Mouse (Mus musculus) heart, embryonic 12.5 days (tissue): ENCODE measurements around the gene Ssh2. TPM values are rescaled to one million over a fixed set of nuclear protein-coding genes. Genes with fewer than 3 reads are reported as not detected.

Source experiments
- ATAC-seq: fragments of 200-750 bp; cut with Nextera tagmentation; 2 replicates; pipeline ENCODE4 v1.8.0; 2017; ENCODE audit warnings: moderate TSS enrichment, moderate library complexity; ENCODE audit not compliant: insufficient number of reproducible peaks, low FRiP score
- H3K27ac ChIP-seq: fragments of 300-500 bp; sonication (generic); 2 replicates; pipeline ENCODE4 v1.5.1; 2016; ENCODE audit warnings: mild to moderate bottlenecking, moderate library complexity; ENCODE audit not compliant: poor library complexity, severe bottlenecking
- H3K27me3 ChIP-seq: fragments of 300-500 bp; sonication (generic); replicated peaks from 2 replicates; pipeline ENCODE4 v1.6.1; 2016; ENCODE audit warnings: mild to moderate bottlenecking, moderate library complexity
- H3K36me3 ChIP-seq: fragments of 300-500 bp; sonication (generic); 2 replicates; pipeline ENCODE4 v1.6.1; 2016; ENCODE audit warnings: mild to moderate bottlenecking, moderate library complexity
- H3K4me1 ChIP-seq: fragments of 300-500 bp; sonication (generic); replicated peaks from 2 replicates; pipeline ENCODE4 v1.6.1; 2016; ENCODE audit warnings: mild to moderate bottlenecking
- H3K4me2 ChIP-seq: fragments of 300-500 bp; sonication (generic); 2 replicates; pipeline ENCODE4 v1.6.1; 2016; ENCODE audit warnings: mild to moderate bottlenecking, moderate library complexity
- H3K4me3 ChIP-seq: fragments of 300-500 bp; sonication (generic); 2 replicates; pipeline ENCODE4 v1.5.1; 2016; ENCODE audit warnings: mild to moderate bottlenecking
- H3K9ac ChIP-seq: fragments of 300-500 bp; sonication (generic); 2 replicates; pipeline ENCODE4 v1.6.1; 2016; ENCODE audit warnings: mild to moderate bottlenecking, moderate library complexity
- H3K9me3 ChIP-seq: fragments of 300-500 bp; sonication (generic); replicated peaks from 2 replicates; pipeline ENCODE4 v1.6.1; 2016; ENCODE audit warnings: mild to moderate bottlenecking, moderate library complexity
- whole genome bisulfite sequencing: fragments of 180-500 bp; shearing (Covaris S2); methylation state at CpG from one replicate; pipeline ENCODE4 v1.1.7; 2016; 5-methylcytosine and 5-hydroxymethylcytosine counted together
- polyA plus RNA-seq: library from polyadenylated mRNA; unstranded; fragments of >200 nt; fragmentation: Nextera tagmentation; extraction: Ambion mirVana; gene quantifications from 2 replicates; pipeline ENCODE4 v1.2.1, GENCODE M21; 2016

Gene Ssh2
- polyA plus RNA-seq, 1 experiment from 2014 or later = 29.8 TPM

DNA sequence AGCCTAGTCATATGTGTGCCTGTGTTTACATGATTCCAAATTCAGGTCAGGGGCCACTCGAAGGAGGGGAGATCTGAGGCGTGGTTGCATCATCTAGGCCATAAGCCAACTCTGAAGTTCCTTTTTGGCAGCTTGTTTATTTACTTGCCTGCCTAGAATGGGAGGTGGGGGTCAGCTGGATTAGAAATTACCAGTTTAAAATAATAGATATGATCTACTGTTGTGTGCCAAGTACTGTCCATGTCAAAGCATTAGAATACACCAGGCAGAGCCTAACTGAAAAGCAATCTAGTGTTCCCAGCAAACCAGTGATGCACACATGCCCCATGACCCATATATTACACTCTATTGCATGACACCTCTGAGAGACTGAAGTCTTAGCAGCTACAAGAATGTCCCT is 228.9 kb downstream of the Ssh2 start:
- peaks cover 37% of the 10 kb centered on the region for H3K4me1 ChIP-seq
- WGBS = 64% methylated on average over 2 of the region's 2 CpGs
- H3K27ac ChIP-seq = no peak overlapping the region; the same call in 1 of the 2 replicates
- no peak for ATAC-seq
- H3K27me3 ChIP-seq = no peaks in the 10 kb centered on the region
- no peak overlapping the region for H3K4me3 ChIP-seq
- no peaks in the 10 kb centered on the region for H3K9me3 ChIP-seq
- H3K9ac ChIP-seq = no peak overlapping the region
- peaks cover 44% of the 10 kb centered on the region for H3K36me3 ChIP-seq
- no peak overlapping the region for H3K4me2 ChIP-seq

DNA sequence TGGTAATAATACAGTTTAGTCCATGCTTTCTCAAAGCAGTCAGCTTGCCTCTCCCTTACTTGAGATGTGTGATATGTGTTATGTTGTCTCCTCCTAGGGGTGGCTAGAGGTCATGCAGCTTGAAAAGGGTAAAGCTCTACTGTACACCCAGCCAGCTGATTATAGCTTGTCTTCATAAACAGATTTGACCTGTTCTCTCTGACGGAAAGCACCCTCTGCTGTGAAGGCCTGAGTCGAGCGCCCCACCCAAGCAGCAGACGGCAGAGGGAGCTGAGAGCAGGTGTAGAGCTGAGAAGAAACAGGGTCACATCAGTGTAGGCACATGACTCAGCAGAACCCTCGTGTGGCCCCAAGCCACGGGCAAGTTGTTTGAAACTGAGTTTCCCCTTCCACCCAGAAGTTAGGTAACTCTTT is 230.5 kb downstream of the Ssh2 start:
- H3K4me2 ChIP-seq = no peak overlapping the region
- no peak overlapping the region for H3K27ac ChIP-seq
- no peaks in the 10 kb centered on the region for H3K27me3 ChIP-seq
- WGBS = 23% methylated on average over 6 of the region's 6 CpGs
- H3K4me1 ChIP-seq = peaks cover 33% of the 10 kb centered on the region
- peak; percentile 81 for ATAC-seq
- no peak overlapping the region for H3K4me3 ChIP-seq
- H3K9me3 ChIP-seq = no peaks in the 10 kb centered on the region
- H3K36me3 ChIP-seq = peaks cover 44% of the 10 kb centered on the region
- H3K9ac ChIP-seq = no peak overlapping the region

DNA sequence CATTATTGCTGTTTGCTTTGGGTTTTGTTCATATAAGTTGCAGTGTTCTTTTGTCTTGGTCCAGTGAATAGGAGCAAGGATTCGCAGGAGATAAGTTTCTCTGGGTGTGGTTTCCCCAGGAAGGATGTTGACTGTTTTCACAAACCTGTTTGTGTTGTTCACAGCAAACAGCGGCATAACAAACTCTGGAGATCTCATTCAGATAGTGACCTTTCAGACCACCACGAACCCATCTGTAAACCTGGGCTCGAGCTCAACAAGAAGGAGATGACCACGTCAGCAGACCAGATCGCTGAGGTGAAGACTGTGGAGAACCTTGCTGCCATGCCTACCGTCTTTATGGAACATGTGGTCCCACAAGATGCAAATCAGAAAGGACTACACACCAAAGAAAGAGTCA is 233.1 kb downstream of the Ssh2 start:
- Histone ChIP-seq H3K4me1 (peaks cover 19% of the 10 kb centered on the region), H3K9ac (no peak overlapping the region), H3K9me3 (no peaks in the 10 kb centered on the region), H3K4me2 (no peak overlapping the region), H3K4me3 (no peak overlapping the region), H3K27ac (no peak overlapping the region), H3K36me3 (peaks cover 47% of the 10 kb centered on the region), H3K27me3 (no peaks in the 10 kb centered on the region)
- 81% methylated on average over 7 of the region's 7 CpGs for WGBS
- no peak for ATAC-seq

DNA sequence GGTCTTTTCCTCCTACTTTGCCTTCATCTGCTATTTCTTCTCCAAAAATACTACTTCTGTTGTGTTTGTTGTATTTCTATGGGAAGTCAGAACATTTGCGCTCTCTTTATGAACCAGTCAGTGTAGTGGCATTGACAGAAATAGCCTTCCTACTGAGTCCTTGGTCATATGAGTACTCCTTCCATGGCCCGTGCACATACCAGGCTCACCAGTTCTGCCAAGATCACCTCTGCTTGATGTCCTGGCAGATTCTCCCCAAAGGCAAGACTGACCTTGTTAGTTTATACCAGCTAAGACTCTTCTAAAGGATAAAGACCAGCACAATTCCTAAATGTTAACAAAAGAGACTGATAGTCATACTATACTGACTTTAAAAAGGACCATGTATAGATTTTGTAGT is 235.6 kb downstream of the Ssh2 start:
- H3K27ac ChIP-seq = no peak overlapping the region
- no peak overlapping the region for H3K4me3 ChIP-seq
- WGBS = 74% methylated on average over 2 of the region's 2 CpGs
- H3K36me3 ChIP-seq = peaks cover 62% of the 10 kb centered on the region
- H3K9me3 ChIP-seq = no peaks in the 10 kb centered on the region
- H3K27me3 ChIP-seq = no peaks in the 10 kb centered on the region
- no peak overlapping the region for H3K9ac ChIP-seq
- ATAC-seq = no peak
- no peak overlapping the region for H3K4me2 ChIP-seq
- H3K4me1 ChIP-seq = peaks cover 9% of the 10 kb centered on the region

DNA sequence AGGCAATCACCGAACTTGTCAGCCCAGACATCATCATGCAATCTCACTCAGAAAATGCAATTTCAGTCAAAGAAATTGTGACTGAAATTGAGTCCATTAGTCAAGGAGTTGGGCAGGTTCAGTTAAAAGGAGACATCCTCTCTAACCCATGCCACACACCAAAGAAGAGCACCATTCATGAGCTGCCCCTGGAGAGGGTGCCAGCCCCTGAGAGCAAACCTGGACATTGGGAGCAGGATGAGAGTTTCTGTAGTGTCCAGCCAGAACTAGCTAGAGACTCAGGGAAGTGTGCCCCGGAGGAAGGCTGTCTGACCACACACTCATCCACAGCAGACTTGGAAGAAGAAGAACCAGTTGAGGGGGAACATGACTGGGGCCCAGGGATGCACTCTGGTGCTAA is 237.3 kb downstream of the Ssh2 start:
- no peak for ATAC-seq
- peaks cover 69% of the 10 kb centered on the region for H3K36me3 ChIP-seq
- no peaks in the 10 kb centered on the region for H3K9me3 ChIP-seq
- H3K4me3 ChIP-seq = no peak overlapping the region
- peaks cover 10% of the 10 kb centered on the region for H3K4me1 ChIP-seq
- H3K4me2 ChIP-seq = no peak overlapping the region
- H3K9ac ChIP-seq = no peak overlapping the region
- H3K27me3 ChIP-seq = no peaks in the 10 kb centered on the region
- no peak overlapping the region for H3K27ac ChIP-seq
- WGBS = 90% methylated on average over 2 of the region's 2 CpGs

DNA sequence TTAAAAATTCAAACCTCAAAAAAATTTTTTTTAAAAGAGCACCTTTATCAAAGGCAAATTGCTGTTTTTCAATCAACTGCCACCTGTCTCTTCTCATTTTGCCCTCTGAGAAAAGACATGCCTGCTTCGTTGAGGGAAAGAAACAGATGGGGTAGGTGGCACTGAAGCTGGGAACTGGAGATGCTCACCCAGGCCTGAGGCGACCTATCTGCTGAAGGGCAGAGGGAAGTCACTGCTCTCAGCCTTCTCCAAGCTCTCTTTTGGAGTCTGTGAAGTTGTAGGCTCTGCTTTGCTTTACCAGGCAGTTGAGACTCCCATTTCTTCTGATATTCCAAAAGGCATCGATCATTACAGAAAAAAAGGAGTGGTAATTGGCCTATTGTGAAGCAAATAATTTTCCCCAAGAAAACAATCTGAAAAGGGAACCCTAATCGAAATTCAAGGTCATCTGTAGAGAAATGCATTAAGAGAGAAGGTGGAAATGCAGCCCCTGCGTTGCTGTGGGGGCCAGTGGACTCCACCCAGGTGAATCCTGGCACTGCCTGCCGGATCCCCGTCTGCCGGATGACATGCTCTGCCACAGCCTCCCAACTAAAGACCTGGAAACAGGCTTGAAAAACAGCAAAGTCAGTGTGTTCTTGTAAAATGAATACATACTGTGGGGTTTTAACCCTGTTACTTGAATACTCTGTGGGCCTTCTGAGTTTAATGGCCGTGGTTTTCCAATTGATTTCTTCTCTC is 239.9 kb downstream of the Ssh2 start:
- H3K36me3 ChIP-seq = peaks cover 51% of the 10 kb centered on the region
- no peak overlapping the region for H3K27ac ChIP-seq
- H3K27me3 ChIP-seq = peaks cover 4% of the 10 kb centered on the region; the same call in 1 of the 2 replicates
- no peak overlapping the region for H3K9ac ChIP-seq
- WGBS = 84% methylated on average over 9 of the region's 9 CpGs
- no peaks in the 10 kb centered on the region for H3K9me3 ChIP-seq
- no peak overlapping the region for H3K4me2 ChIP-seq
- H3K4me3 ChIP-seq = no peak overlapping the region
- ATAC-seq = no peak
- peaks cover 10% of the 10 kb centered on the region for H3K4me1 ChIP-seq

DNA sequence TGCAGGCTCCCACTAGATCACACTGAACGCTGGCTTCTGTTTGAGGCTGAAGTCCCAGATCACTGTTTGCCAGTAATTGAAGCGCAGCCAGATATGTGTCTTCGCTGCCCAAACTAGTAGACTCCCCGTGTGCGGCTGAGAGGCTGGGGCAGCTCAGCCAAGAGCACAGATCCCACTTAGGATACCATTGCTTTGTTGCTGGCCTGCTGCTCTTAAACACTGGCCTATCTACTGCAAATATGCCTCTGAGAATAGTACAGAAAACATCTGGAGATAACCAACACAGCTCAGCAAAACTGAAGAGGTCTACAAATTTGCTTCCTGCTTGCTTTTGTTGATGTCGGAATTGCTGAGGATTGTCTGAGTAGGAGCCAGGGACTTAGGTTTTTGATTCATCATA is 240.8 kb downstream of the Ssh2 start:
- Histone ChIP-seq H3K9ac (no peak overlapping the region), H3K9me3 (no peaks in the 10 kb centered on the region), H3K36me3 (peaks cover 48% of the 10 kb centered on the region), H3K4me1 (peaks cover 20% of the 10 kb centered on the region), H3K27ac (peak overlapping the region; percentile 0; the same call in 1 of the 2 replicates), H3K4me3 (no peak overlapping the region), H3K27me3 (peaks cover 8% of the 10 kb centered on the region; the same call in 1 of the 2 replicates), H3K4me2 (no peak overlapping the region)
- no peak for ATAC-seq
- 34% methylated on average over 6 of the region's 6 CpGs for WGBS

DNA sequence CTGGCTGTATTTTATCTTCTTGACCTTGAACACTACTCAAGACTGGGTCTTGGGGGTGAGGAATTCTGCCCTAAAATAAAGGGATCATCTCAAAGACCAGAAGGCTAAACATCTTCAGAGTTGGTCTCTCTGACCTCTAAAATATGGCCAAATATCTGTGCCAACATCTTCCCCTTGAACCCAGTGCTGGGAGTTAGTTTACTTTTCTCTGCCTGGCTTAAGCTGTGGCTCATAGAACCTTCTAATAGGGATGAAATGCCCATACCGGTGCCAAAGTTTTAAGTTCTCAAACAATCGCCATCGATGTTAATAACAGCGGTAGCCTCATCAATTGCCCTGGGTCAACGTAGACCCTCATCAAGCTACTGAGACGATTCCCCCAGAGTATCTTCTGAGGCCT is 245.8 kb downstream of the Ssh2 start:
- ATAC-seq = no peak
- H3K4me1 ChIP-seq = peaks cover 54% of the 10 kb centered on the region

DNA sequence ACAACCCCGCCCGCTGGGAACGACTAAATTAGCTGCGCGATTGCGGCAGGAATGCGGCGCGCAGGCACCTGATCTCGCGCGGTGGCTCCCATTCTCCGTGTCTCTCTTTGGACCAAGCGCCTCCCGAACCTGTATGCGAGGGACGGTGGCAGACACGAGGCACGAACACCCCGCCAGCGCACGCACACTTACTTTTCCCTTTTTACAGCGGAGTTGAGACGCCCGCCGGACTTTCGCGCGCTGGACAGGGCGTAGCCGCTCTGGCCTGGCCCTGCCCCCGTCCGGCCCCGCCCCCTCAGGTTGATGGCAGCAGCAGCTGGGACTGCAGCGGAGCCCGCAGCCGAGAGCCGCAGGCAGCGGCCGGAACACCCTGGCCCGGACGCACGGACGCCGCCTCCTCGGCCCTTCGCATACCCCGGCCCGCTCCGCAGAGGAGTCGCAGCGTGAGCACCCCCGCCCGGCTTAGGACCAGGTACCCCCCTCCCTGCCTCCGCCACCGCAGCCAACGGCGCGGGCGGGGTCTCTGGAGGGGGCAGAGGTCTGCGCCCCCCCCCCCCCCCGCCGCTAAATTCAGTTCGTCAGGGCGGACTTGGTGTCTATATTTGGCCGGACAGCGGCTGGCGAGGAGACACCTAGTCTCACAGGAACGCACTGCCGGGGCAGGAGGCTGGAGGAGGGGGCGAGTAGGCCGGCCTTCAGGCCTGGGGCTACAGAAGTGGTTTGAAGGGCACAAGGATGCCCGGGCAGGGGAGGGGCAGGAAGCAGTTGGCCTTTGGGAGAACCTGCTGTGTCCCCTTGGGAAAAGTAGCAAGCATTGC is 246.4 kb downstream of the Ssh2 start, which contains the start of gene Coro6:
Gene Coro6, plus strand, starts transcription at position 129 of the 818 bp plus-strand sequence.
- WGBS = 1% methylated on average over 66 of the region's 73 CpGs
- Histone ChIP-seq H3K36me3 (peaks cover 15% of the 10 kb centered on the region), H3K27me3 (peaks cover 29% of the 10 kb centered on the region), H3K27ac (peak within 1 kb of the TSS; percentile 87), H3K4me3 (peak within 1 kb of the TSS; percentile 54), H3K4me2 (peak within 1 kb of the TSS; percentile 81), H3K9me3 (no peaks in the 10 kb centered on the region), H3K4me1 (peaks cover 58% of the 10 kb centered on the region), H3K9ac (peak within 1 kb of the TSS; percentile 71)
- ATAC-seq = peak; percentile 75

More for the DNA sequence above, 245.8 kb downstream of the Ssh2 start:
- Histone ChIP-seq H3K4me3 (peak overlapping the region; percentile 54), H3K27ac (peak overlapping the region; percentile 87), H3K36me3 (peaks cover 17% of the 10 kb centered on the region), H3K4me2 (peak overlapping the region; percentile 81), H3K9ac (peak overlapping the region; percentile 71), H3K9me3 (no peaks in the 10 kb centered on the region), H3K27me3 (peaks cover 22% of the 10 kb centered on the region)
- WGBS = 7% methylated on average over 6 of the region's 6 CpGs

DNA sequence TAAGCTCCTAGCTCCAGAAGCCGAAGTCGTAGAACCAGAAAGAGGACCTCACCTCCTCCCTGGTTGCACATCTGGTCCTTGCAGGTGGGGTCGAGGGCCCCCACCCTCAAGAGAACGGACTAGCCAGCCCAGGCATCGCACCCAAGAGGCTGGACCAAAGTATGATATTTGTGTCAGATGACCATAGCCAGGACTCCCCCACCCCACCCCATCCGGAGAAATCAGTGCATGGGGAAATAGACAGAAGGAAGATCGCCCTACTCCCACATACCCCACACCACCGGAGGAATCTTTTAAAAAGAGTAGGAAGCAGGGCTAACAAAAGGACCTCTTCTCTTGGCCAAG is 247.0 kb downstream of the Ssh2 start:
- Histone ChIP-seq H3K4me1 (peaks cover 63% of the 10 kb centered on the region), H3K4me3 (peak overlapping the region; percentile 54), H3K27ac (peak overlapping the region; percentile 87), H3K9me3 (no peaks in the 10 kb centered on the region), H3K36me3 (peaks cover 9% of the 10 kb centered on the region), H3K27me3 (peaks cover 34% of the 10 kb centered on the region), H3K9ac (peak overlapping the region; percentile 71), H3K4me2 (peak overlapping the region; percentile 81)
- WGBS = 37% methylated on average over 8 of the region's 8 CpGs
- no peak for ATAC-seq

DNA sequence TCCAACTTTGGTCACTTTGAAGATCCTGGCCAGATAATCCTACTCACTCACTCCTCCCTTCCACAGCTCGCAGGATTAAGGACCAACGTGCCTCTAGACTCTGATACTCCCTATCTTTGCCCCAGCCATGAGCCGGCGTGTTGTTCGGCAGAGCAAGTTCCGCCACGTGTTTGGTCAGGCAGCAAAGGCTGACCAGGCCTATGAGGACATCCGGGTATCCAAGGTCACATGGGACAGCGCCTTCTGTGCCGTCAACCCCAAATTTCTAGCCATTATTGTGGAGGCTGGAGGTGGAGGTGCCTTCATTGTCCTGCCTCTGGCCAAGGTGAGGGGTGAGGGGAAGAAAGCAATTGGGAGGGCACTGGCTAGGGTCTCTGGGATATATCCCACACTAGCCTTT is 247.7 kb downstream of the Ssh2 start:
- peaks cover 40% of the 10 kb centered on the region for H3K27me3 ChIP-seq
- WGBS = 61% methylated on average over 10 of the region's 10 CpGs
- H3K4me3 ChIP-seq = no peak overlapping the region
- H3K9ac ChIP-seq = no peak overlapping the region
- peaks cover 6% of the 10 kb centered on the region; the same call in 1 of the 2 replicates for H3K36me3 ChIP-seq
- no peaks in the 10 kb centered on the region for H3K9me3 ChIP-seq
- H3K4me2 ChIP-seq = peak overlapping the region; percentile 81
- H3K27ac ChIP-seq = peak overlapping the region; percentile 87
- peaks cover 63% of the 10 kb centered on the region for H3K4me1 ChIP-seq
- ATAC-seq = no peak
